ENCODE assay signal across 8 mouse cellular contexts in genomic region chr1:63176604-63177421, GRCm38 (mm10). TPM values are rescaled to one million over a fixed set of nuclear protein-coding genes. Genes with fewer than 3 reads are reported as not detected.
DNase-seq lines count a peak whose midpoint lies in the region; ATAC-seq and TF ChIP-seq lines count a peak whose summit lies in the region.

Gene Eef1b2, plus strand, starts transcription at chr1:63176825.
Gene Ndufs1, minus strand, starts transcription at chr1:63176833.

- ATAC-seq in embryonic facial prominence, embryonic 15.5 days (ENCODE audit: insufficient number of reproducible peaks, low FRiP score, low TSS enrichment, low read depth) = peak; percentile 92
- ATAC-seq in limb, embryonic 14.5 days (ENCODE audit: low FRiP score, low read depth) = peak; percentile 91
- ATAC-seq in midbrain, postnatal 0 days (ENCODE audit: low FRiP score) = peak; percentile 92

- peak within 1 kb of the TSS; percentile 92 for H3K27ac ChIP-seq in bone marrow, adult 2 months (ENCODE audit: control insufficient read depth, insufficient read depth, low read depth, low read length, poor library complexity)
- peak within 1 kb of the TSS; percentile 92 for H3K27ac ChIP-seq in embryonic facial prominence, embryonic 15.5 days (replicated peaks)
- H3K27ac ChIP-seq in limb, embryonic 14.5 days (replicated peaks; ENCODE audit: low read depth, low read length) = peak within 1 kb of the TSS; percentile 83
- H3K27ac ChIP-seq in midbrain, postnatal 0 days (ENCODE audit: low read depth, low read length) = peak within 1 kb of the TSS; percentile 90

- peak within 1 kb of the TSS; percentile 85 for H3K4me3 ChIP-seq in bone marrow, adult 2 months (replicated peaks; ENCODE audit: control insufficient read depth, low read depth, low read length)
- peak within 1 kb of the TSS; percentile 69 for H3K4me3 ChIP-seq in embryonic facial prominence, embryonic 15.5 days (replicated peaks)
- peak within 1 kb of the TSS; percentile 62 for H3K4me3 ChIP-seq in limb, embryonic 14.5 days (replicated peaks; ENCODE audit: low read length)
- H3K4me3 ChIP-seq in midbrain, postnatal 0 days (ENCODE audit: low read depth, low read length) = peak within 1 kb of the TSS; percentile 83

- H3K4me2 ChIP-seq in embryonic facial prominence, embryonic 15.5 days (replicated peaks) = peak within 1 kb of the TSS; percentile 70
- peak within 1 kb of the TSS; percentile 71 for H3K4me2 ChIP-seq in limb, embryonic 14.5 days (replicated peaks; ENCODE audit: low read depth, low read length, severe bottlenecking)
- H3K4me2 ChIP-seq in midbrain, postnatal 0 days (ENCODE audit: low read depth, low read length, poor library complexity, severe bottlenecking) = peak within 1 kb of the TSS; percentile 86

- peak; percentile 69; the same call in 1 of the 2 replicates for TF ChIP-seq POLR2A in bone marrow, adult 2 months (IDR thresholded peaks at IDR 0.05; ENCODE audit: borderline replicate concordance, control insufficient read depth, low read depth, low read length)
- peak; percentile 66; the same call in 1 of the 2 replicates for TF ChIP-seq POLR2A in limb, embryonic 14.5 days (IDR thresholded peaks at IDR 0.05; ENCODE audit: borderline replicate concordance, extremely low read depth, insufficient read depth, insufficient read length)

- H3K27me3 ChIP-seq in embryonic facial prominence, embryonic 15.5 days = no peaks in the 10 kb centered on the region
- H3K27me3 ChIP-seq in limb, embryonic 14.5 days (ENCODE audit: control insufficient read depth, insufficient read depth, low read length) = no peaks in the 10 kb centered on the region
- H3K27me3 ChIP-seq in midbrain, postnatal 0 days (ENCODE audit: insufficient read depth, low read length) = no peaks in the 10 kb centered on the region

- H3K36me3 ChIP-seq in embryonic facial prominence, embryonic 15.5 days = peaks cover 24% of the 10 kb centered on the region
- H3K36me3 ChIP-seq in limb, embryonic 14.5 days (ENCODE audit: control insufficient read depth, insufficient read depth, low read length) = peaks cover 33% of the 10 kb centered on the region
- peaks cover 4% of the 10 kb centered on the region; the same call in 1 of the 2 replicates for H3K36me3 ChIP-seq in midbrain, postnatal 0 days (ENCODE audit: insufficient read depth, low read length)

- peaks cover 2% of the 10 kb centered on the region for H3K4me1 ChIP-seq in bone marrow, adult 2 months (ENCODE audit: control insufficient read depth, insufficient read depth, low read length)
- peaks cover 21% of the 10 kb centered on the region for H3K4me1 ChIP-seq in embryonic facial prominence, embryonic 15.5 days
- H3K4me1 ChIP-seq in limb, embryonic 14.5 days (ENCODE audit: control insufficient read depth, insufficient read depth, low read length) = peaks cover 19% of the 10 kb centered on the region
- peaks cover 20% of the 10 kb centered on the region for H3K4me1 ChIP-seq in midbrain, postnatal 0 days (ENCODE audit: insufficient read depth, low read length)

- no peak for TF ChIP-seq CTCF in bone marrow, adult 2 months (IDR thresholded peaks at IDR 0.05; ENCODE audit: control insufficient read depth, insufficient read depth, low read length)
- no peak; the same call in 1 of the 2 replicates for TF ChIP-seq CTCF in midbrain, postnatal 0 days (IDR thresholded peaks at IDR 0.05)

- under 1% methylated on average over 72 of the region's 72 CpGs for WGBS in bone marrow, adult 2 months
- WGBS in embryonic facial prominence, embryonic 15.5 days = under 1% methylated on average over 72 of the region's 72 CpGs
- under 1% methylated on average over 72 of the region's 72 CpGs for WGBS in limb, embryonic 14.5 days
- WGBS in midbrain, postnatal 0 days = under 1% methylated on average over 72 of the region's 72 CpGs

- H3K9me3 ChIP-seq in embryonic facial prominence, embryonic 15.5 days (replicated peaks) = no peaks in the 10 kb centered on the region
- no peaks in the 10 kb centered on the region for H3K9me3 ChIP-seq in limb, embryonic 14.5 days (ENCODE audit: control insufficient read depth, low read length)
- no peaks in the 10 kb centered on the region for H3K9me3 ChIP-seq in midbrain, postnatal 0 days (ENCODE audit: low read length)

- peak; percentile 99 for DNase-seq in 416B (ENCODE audit: low read depth)
- DNase-seq in heart, adult 8-10 months (ENCODE audit: low spot score) = peak; percentile 99
- peak; percentile 98 for DNase-seq in kidney, adult 9 months
- peak; percentile 97 for DNase-seq in limb, embryonic 14.5 days (ENCODE audit: low spot score)
- peak; percentile 98 for DNase-seq in midbrain, postnatal 0 days (ENCODE audit: low spot score)
- peak; percentile 86 to 91 for DNase-seq in spleen, postnatal 14 days (ENCODE audit: low spot score in 2 of 2)

- peak within 1 kb of the TSS; percentile 85 for H3K9ac ChIP-seq in embryonic facial prominence, embryonic 15.5 days
- H3K9ac ChIP-seq in limb, embryonic 14.5 days (ENCODE audit: low read depth, low read length, severe bottlenecking) = peak within 1 kb of the TSS; percentile 88
- peak within 1 kb of the TSS; percentile 89 for H3K9ac ChIP-seq in midbrain, postnatal 0 days (replicated peaks; ENCODE audit: low read length, poor library complexity, severe bottlenecking)

RNA-seq across cellular contexts. Expression of gene Eef1b2, which starts in this region (rescaled TPM):
- 680 and 906 TPM in 2 replicates for polyA plus RNA-seq in bone marrow, adult 2 months (2011; ENCODE audit: insufficient read depth, insufficient read length, low replicate concordance, missing spikeins)
- 565 and 634 TPM in 2 replicates for polyA plus RNA-seq in embryonic facial prominence, embryonic 15.5 days (2015; fragmentation: Nextera tagmentation; extraction: Ambion mirVana)
- total RNA-seq in heart, adult 8-10 months (2022) = 100 to 1,000 TPM; 335 to 493 (median 403) TPM
- 708 and 1,108 TPM in 2 replicates for polyA plus RNA-seq in limb, embryonic 14.5 days (2012; rRNA removed)
- 730 and 750 TPM in 2 replicates for polyA plus RNA-seq in limb, embryonic 14.5 days (2014; fragmentation: Nextera tagmentation; extraction: Ambion mirVana)
- 617 and 653 TPM in 2 replicates for total RNA-seq in midbrain, postnatal 0 days (2014; rRNA removed)
- 449 and 480 TPM in 2 replicates for polyA plus RNA-seq in midbrain, postnatal 0 days (2015; fragmentation: Nextera tagmentation; extraction: Ambion mirVana)

RNA-seq across cellular contexts. Expression of gene Ndufs1, which starts in this region (rescaled TPM):
- polyA plus RNA-seq in bone marrow, adult 2 months (2011; ENCODE audit: insufficient read depth, insufficient read length, low replicate concordance, missing spikeins) = 39.8 and 47.0 TPM in 2 replicates
- 112 and 116 TPM in 2 replicates for polyA plus RNA-seq in embryonic facial prominence, embryonic 15.5 days (2015; fragmentation: Nextera tagmentation; extraction: Ambion mirVana)
- total RNA-seq in heart, adult 8-10 months (2022) = 100 to 1,000 TPM; 786 to 841 (median 811) TPM
- 83.1 and 96.3 TPM in 2 replicates for polyA plus RNA-seq in limb, embryonic 14.5 days (2012; rRNA removed)
- 115 and 117 TPM in 2 replicates for polyA plus RNA-seq in limb, embryonic 14.5 days (2014; fragmentation: Nextera tagmentation; extraction: Ambion mirVana)
- 117 and 137 TPM in 2 replicates for total RNA-seq in midbrain, postnatal 0 days (2014; rRNA removed)
- 128 and 134 TPM in 2 replicates for polyA plus RNA-seq in midbrain, postnatal 0 days (2015; fragmentation: Nextera tagmentation; extraction: Ambion mirVana)

Comparison
In these comparisons a context has a peak if more than half of its experiments do, and no peak if none do; other contexts are left out.
1. Peak in every context shown above with its lines: DNase-seq, ATAC-seq, H3K4me3 ChIP-seq and H3K27ac ChIP-seq.